Mouse (Mus musculus): ENCODE measurements around the gene Rpap2. TPM values are rescaled to one million over a fixed set of nuclear protein-coding genes. Genes with fewer than 3 reads are reported as not detected.

The Rpap2 gene
- polyA plus RNA-seq, 1 experiment from 2014 or later: 21.4 TPM

Other genes with a start within 250 kb of the Rpap2 start
- 3.8 and 5.4 TPM in 2 replicates for gene Ephx4, start 194.6 kb upstream of the Rpap2 start, polyA plus RNA-seq (2015; fragmentation: Nextera tagmentation; extraction: Ambion mirVana)
- gene Lpcat2b, start 165.8 kb upstream of the Rpap2 start, polyA plus RNA-seq (2015; fragmentation: Nextera tagmentation; extraction: Ambion mirVana): not detected in 2 replicates
- gene Btbd8, start 159.4 kb upstream of the Rpap2 start, polyA plus RNA-seq (2015; fragmentation: Nextera tagmentation; extraction: Ambion mirVana): 17.8 and 19.5 TPM in 2 replicates
- 0.37 and 0.72 TPM in 2 replicates for gene Gm42669, start 89.8 kb upstream of the Rpap2 start, polyA plus RNA-seq (2015; fragmentation: Nextera tagmentation; extraction: Ambion mirVana)
- gene 1700028K03Rik, start 62.7 kb upstream of the Rpap2 start, polyA plus RNA-seq (2015; fragmentation: Nextera tagmentation; extraction: Ambion mirVana): 0.29 and 0.36 TPM in 2 replicates
- gene Glmn, start 515 bp downstream of the Rpap2 start, polyA plus RNA-seq (2015; fragmentation: Nextera tagmentation; extraction: Ambion mirVana): 31.8 and 37.4 TPM in 2 replicates
- gene Gfi1, start 128.7 kb downstream of the Rpap2 start, polyA plus RNA-seq (2015; fragmentation: Nextera tagmentation; extraction: Ambion mirVana): 2.1 TPM in 1 of 2 replicates, not detected in the other
- gene Ube2d2b, start 232.7 kb downstream of the Rpap2 start, polyA plus RNA-seq (2015; fragmentation: Nextera tagmentation; extraction: Ambion mirVana): 0.12 and 0.24 TPM in 2 replicates